Comparison of ENCODE assay signal across 1 mouse cellular context in the genomic region with DNA sequence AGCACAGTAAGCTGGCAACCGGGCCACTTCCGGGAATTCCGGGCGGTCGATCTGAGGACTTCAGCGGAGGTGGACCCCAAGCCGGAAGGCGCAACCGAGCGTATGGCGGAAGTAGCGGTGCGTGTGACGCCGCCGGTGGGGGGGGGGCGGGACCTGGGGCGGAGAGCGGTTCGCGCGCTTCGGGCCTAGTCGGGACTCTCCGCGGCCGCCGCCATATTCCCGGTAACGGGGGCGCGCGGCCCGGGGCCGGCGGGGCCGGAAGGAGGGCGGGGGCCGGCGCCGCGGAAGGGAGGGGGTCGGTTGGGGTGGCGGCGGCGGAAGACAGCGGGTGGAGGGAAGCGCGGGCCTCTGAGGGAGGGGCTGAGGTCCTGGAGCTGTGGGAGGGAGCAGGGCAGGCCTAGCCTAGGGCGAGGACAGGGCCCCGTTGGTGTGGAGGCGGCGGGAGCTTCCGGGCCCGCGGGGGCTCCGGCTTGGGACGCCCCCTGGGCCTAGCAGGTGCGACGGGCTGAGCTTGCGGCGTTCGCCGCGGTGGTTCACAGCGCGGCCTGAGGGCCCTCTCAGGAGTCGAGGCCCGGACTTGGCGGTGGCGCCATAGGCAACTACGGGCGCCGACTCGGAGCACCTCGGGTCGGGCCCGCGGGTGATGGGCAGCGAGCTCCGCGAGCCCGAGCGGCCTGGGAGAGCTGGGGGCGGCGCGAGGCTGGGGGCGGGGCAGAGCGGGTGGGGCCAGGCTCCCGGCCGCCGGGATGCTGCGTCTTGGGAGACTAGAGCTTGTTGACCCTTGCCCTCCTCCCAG.
TF ChIP-seq lines count a peak whose summit lies in the region.

TSS of gene Cpsf7 (plus strand) at position 161 of the 796 bp plus-strand sequence.

TF ChIP-seq in C2C12, 6 proteins besides CTCF, POLR2A, EP300 and RAD21 (continued from another document):
- no peak for TF ChIP-seq MYOG (IDR thresholded peaks at IDR 0.05; ENCODE audit: control insufficient read depth, extremely low read depth, insufficient read length)
